Mouse (Mus musculus): ENCODE measurements around the gene Fsd1.

DNA sequence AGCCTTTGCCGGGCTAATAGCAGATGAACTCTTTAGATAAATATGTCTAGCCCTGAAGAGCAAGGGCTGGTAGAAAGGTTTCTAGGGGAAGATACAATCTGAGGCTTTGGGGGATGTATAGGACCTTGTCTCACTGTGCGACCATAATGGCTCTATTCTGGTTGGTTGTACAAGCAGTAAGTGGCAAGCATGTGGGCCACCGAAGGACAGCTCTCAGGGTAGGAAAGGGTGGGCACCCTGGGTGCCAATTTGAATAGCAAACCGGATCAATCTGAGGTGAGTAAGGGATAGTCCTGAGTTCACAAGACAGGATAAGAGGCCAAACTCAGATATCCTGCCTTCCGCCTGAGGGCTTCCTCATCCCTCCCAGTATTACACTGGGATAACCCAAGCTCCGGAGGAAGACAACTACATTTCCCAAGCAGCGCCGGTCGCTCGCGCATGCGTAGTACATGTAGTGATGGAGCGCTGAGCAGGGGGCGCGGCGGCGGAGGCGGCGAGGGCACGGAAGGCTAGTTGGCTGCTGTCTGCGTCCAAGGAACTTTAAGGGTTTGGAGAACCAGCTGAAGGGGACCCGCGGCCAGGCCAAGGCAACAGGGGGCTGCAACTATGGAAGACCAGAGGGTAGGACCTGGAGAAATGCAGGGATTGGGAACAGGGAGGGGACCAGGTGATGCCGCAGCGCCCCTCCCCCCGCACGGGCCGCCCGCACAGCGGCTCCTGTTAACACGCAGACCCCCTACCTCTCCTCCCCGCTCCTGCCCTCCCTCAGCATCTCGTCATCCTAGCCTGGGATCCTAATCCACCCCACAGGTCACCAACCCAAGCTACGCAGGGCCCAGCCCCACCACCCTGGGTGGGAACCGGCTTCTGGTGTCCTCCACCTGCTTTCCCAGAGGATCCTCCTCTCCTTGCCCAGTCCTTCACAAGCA lies at the start of gene Fsd1:
- TF ChIP-seq CTCF (IDR thresholded peaks at IDR 0.05; ENCODE audit: control insufficient read depth, insufficient read depth, low read length) (no peak), POLR2A (IDR thresholded peaks at IDR 0.05; ENCODE audit: borderline replicate concordance, control insufficient read depth, low read depth, low read length) (no peak)

Data from bone marrow, adult 2 months (tissue).